Mouse (Mus musculus) adrenal gland, adult 18-20 months (tissue): ENCODE results near the gene Zfp938. TPM values are rescaled to one million over a fixed set of nuclear protein-coding genes. Genes with fewer than 3 reads are reported as not detected.

ENCODE experiments used
- DNase-seq, 2 experiments: peaks; one replicate each; pipeline ENCODE4 v3.0.0; 2021 to 2022; ENCODE audit warnings: low spot score in 2 of 2
- long read RNA-seq, 2 experiments: library from polyadenylated mRNA; stranded (forward); transcript quantifications; one replicate each; pipeline ENCODE4 v2.0.0; 2021
- total RNA-seq, 2 experiments: library from RNA; stranded (reverse); gene quantifications; 1 replicate in 1 of 2; 2 replicates in 1 of 2; pipeline ENCODE4 v1.2.3; 2021

Gene Zfp938
- 1 to 10 TPM; 6.0 to 6.8 TPM for total RNA-seq
- long read RNA-seq, experiment 1, partial matches to known transcripts, result 1 of 7 reads
- long read RNA-seq, experiment 1, other reads (novel, unspliced or antisense), result 2 of 7 reads
- long read RNA-seq, experiment 2, transcript Zfp938-201 (4 exons, 2,035 nt), result major isoform, 5 of 14 reads
- long read RNA-seq, experiment 2, partial matches to known transcripts, result 4 of 14 reads
- long read RNA-seq, experiment 2, other reads (novel, unspliced or antisense), result 2 of 14 reads

DNA sequence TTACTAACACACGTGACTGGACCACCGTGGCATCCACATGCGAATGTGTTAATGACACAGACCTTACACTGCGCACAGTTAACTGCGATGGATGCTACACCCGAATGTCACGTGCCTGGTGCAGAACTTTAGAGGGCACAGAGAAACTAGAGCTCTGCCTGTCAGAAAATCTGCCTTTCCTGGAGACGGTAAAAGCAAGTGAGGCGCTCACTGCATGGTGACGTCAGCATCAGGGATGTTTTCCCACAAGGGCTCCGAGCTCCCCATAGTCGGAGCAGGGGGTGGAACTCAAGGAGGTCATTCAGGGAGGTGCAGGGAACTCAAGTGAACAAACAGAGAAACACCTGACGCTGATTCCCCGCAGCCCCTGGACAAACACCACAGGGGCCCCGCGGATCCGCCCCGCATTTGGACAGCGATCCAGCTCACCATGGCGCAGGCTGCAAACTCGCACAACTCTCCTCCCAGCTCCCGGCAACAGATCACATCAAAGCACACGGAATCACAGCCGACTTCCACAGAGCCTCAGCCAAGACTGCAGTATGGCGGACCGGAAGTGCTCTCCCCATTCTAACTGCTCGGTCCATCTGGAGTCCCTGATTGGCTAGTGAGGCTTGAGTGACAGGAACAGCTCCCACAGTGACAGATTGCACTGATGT is at the start of gene Zfp938:
TSS of gene Zfp938 (minus strand) at position 539 of the 659 bp plus-strand sequence.
- DNase-seq, result peak; percentile 51 to 57

GRCm38 (mm10) chr10:82257331-82257730 is 16.3 kb upstream of the Zfp938 start:
- no peak for DNase-seq

GRCm38 (mm10) chr10:82245021-82245420 is 3.9 kb upstream of the Zfp938 start:
- no peak for DNase-seq

- DNase-seq, result no peak
These were observed 315 bp upstream of the Zfp938 start for GRCm38 (mm10) chr10:82241401-82241788.

- peak; percentile 66 to 67 for DNase-seq
These were observed 62.6 kb downstream of the Zfp938 start for GRCm38 (mm10) chr10:82178257-82179064.

Other genes with a start within 250 kb of the Zfp938 start
- gene Zfp873, start 193.2 kb downstream of the Zfp938 start, total RNA-seq, result 1 to 10 TPM; 5.1 to 5.4 TPM
- 1 to 10 TPM; 2.5 to 3.2 TPM for gene BC024063, start 157.9 kb downstream of the Zfp938 start, total RNA-seq
- 1 to 10 TPM; 2.4 to 2.9 TPM for gene AU041133, start 113.3 kb downstream of the Zfp938 start, total RNA-seq
- not detected for gene 4932415D10Rik, start 75.3 kb upstream of the Zfp938 start, total RNA-seq
- 1 to 10 TPM; 2.2 to 3.1 TPM for gene Gm4924, start 113.0 kb upstream of the Zfp938 start, total RNA-seq